Comparison of ENCODE assay signal across 9 mouse cellular contexts in the genomic region with DNA sequence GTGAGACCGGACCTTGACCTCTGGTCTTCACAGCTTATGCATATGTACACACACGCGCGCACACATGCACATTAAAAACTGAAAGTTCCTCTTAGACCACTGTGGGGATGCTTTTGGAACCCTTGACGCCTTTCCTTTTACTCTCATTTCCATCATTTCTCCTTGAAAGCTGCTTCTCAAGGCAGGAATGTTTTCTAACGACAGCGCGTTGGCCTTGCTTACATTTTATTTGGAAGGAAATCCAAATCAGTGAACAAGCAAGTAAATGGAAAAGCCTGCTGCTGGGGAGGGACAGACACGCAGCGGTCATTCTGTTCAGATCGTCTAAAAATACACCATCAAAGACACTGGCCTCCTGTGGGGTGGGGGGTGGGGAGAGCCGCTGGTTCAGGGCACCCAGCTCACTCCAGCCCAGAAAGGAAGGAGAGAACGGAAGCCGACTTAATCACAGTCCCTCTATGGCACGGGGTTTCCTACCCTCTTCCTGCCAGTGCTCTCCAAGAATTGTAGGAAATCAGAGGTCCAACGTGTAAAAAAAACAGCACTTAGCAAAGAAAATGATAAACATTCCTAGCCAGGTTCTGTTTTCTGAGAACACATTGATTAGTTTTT.
DNase-seq lines count a peak whose midpoint lies in the region; ATAC-seq lines count a peak whose summit lies in the region.
"Had no signal": no experiment of that assay in that cellular context is flagged by ENCODE, and none has a peak within 500 bp of the region (broad histone marks: within the 10 kb centered on the region; RNA-seq: fewer than 3 reads in every experiment).

No protein-coding gene starts in this region.

- no peaks in the 10 kb centered on the region for H3K9me3 ChIP-seq in neural tube, embryonic 13.5 days
- H3K9me3 ChIP-seq in hindbrain, embryonic 14.5 days (ENCODE audit: control insufficient read depth, low read length), result no peaks in the 10 kb centered on the region
- no peaks in the 10 kb centered on the region for H3K9me3 ChIP-seq in liver, embryonic 11.5 days (ENCODE audit: control insufficient read depth, low read length)
- H3K9me3 ChIP-seq: neural tube, embryonic 12.5 days had no signal

- H3K27me3 ChIP-seq in neural tube, embryonic 13.5 days, result no peaks in the 10 kb centered on the region
- H3K27me3 ChIP-seq in hindbrain, embryonic 14.5 days (ENCODE audit: control insufficient read depth, insufficient read depth, low read length), result no peaks in the 10 kb centered on the region
- no peaks in the 10 kb centered on the region; the same call in 1 of the 2 replicates for H3K27me3 ChIP-seq in liver, embryonic 11.5 days (replicated peaks; ENCODE audit: control insufficient read depth, insufficient read depth, low read length)
- H3K27me3 ChIP-seq: neural tube, embryonic 12.5 days had no signal

- ATAC-seq in neural tube, embryonic 13.5 days (ENCODE audit: low read depth), result no peak
- ATAC-seq in hindbrain, embryonic 14.5 days (ENCODE audit: low FRiP score), result no peak
- ATAC-seq in liver, embryonic 11.5 days (replicated peaks; ENCODE audit: low FRiP score), result no peak

- DNase-seq in neural tube, embryonic 10.5 days (ENCODE audit: extremely low spot score, low spot score), result no peak
- no peak for DNase-seq in hindbrain, embryonic 14.5 days (ENCODE audit: low spot score)
- no peak for DNase-seq in liver, embryonic 11.5 days (ENCODE audit: low spot score)
- DNase-seq in c-Kit-positive CD71-positive TER-119-positive erythroid progenitor cells, embryonic 14.5 days (ENCODE audit: low spot score), result no peak
- DNase-seq in urinary bladder, postnatal 10 days (ENCODE audit: low spot score), result no peak
- DNase-seq in retina, postnatal 1 day, result no peak
- no peak for DNase-seq in gastrocnemius, postnatal 36 days

- intact Hi-C loops in gastrocnemius, postnatal 36 days (cut with DNase I), result no loop called here

- no peaks in the 10 kb centered on the region for H3K36me3 ChIP-seq in neural tube, embryonic 13.5 days
- no peaks in the 10 kb centered on the region for H3K36me3 ChIP-seq in hindbrain, embryonic 14.5 days (replicated peaks; ENCODE audit: control insufficient read depth, insufficient read depth)
- H3K36me3 ChIP-seq in liver, embryonic 11.5 days (ENCODE audit: control insufficient read depth, insufficient read depth, low read length), result no peaks in the 10 kb centered on the region
- H3K36me3 ChIP-seq: neural tube, embryonic 12.5 days had no signal

- H3K4me3 ChIP-seq in neural tube, embryonic 13.5 days, result no peak overlapping the region
- H3K4me3 ChIP-seq in hindbrain, embryonic 14.5 days (replicated peaks; ENCODE audit: low read length), result no peak overlapping the region
- H3K4me3 ChIP-seq in liver, embryonic 11.5 days (ENCODE audit: low read depth, low read length), result no peak overlapping the region
- H3K4me3 ChIP-seq: neural tube, embryonic 12.5 days had no signal

- peaks cover 29% of the 10 kb centered on the region for H3K4me1 ChIP-seq in neural tube, embryonic 13.5 days (replicated peaks)
- H3K4me1 ChIP-seq in hindbrain, embryonic 14.5 days (replicated peaks; ENCODE audit: control insufficient read depth, insufficient read depth, low read length), result peaks cover 19% of the 10 kb centered on the region
- no peaks in the 10 kb centered on the region; the same call in 1 of the 2 replicates for H3K4me1 ChIP-seq in liver, embryonic 11.5 days (replicated peaks; ENCODE audit: control insufficient read depth, insufficient read depth, low read length)

- 0 out of 2 replicates have a peak overlapping the region, but pooled peaks have one; percentile 1 for H3K4me2 ChIP-seq in neural tube, embryonic 13.5 days
- no peak overlapping the region for H3K4me2 ChIP-seq in hindbrain, embryonic 14.5 days (replicated peaks)
- H3K4me2 ChIP-seq in liver, embryonic 11.5 days, result peak overlapping the region; percentile 19; the same call in 1 of the 2 replicates
- H3K4me2 ChIP-seq: neural tube, embryonic 12.5 days had no signal

- H3K27ac ChIP-seq in neural tube, embryonic 13.5 days (replicated peaks), result no peak overlapping the region
- peak overlapping the region; percentile 14; the same call in 1 of the 2 replicates for H3K27ac ChIP-seq in hindbrain, embryonic 14.5 days
- no peak overlapping the region for H3K27ac ChIP-seq in liver, embryonic 11.5 days (ENCODE audit: low read depth, low read length)
- H3K27ac ChIP-seq: neural tube, embryonic 12.5 days had no signal

- H3K9ac ChIP-seq in neural tube, embryonic 13.5 days, result 0 out of 2 replicates have a peak overlapping the region, but pooled peaks have one; percentile 13
- H3K9ac ChIP-seq in hindbrain, embryonic 14.5 days, result no peak overlapping the region
- no peak overlapping the region for H3K9ac ChIP-seq in liver, embryonic 11.5 days (ENCODE audit: low read depth, low read length)
- H3K9ac ChIP-seq: neural tube, embryonic 12.5 days had no signal

- WGBS in neural tube, embryonic 13.5 days, result 58% methylated on average over 16 of the region's 16 CpGs
- WGBS in hindbrain, embryonic 14.5 days, result 57% methylated on average over 16 of the region's 16 CpGs
- WGBS in liver, embryonic 11.5 days, result 37% methylated on average over 16 of the region's 16 CpGs
